25 mouse cellular contexts compared by ENCODE assay signal in the genomic region with DNA sequence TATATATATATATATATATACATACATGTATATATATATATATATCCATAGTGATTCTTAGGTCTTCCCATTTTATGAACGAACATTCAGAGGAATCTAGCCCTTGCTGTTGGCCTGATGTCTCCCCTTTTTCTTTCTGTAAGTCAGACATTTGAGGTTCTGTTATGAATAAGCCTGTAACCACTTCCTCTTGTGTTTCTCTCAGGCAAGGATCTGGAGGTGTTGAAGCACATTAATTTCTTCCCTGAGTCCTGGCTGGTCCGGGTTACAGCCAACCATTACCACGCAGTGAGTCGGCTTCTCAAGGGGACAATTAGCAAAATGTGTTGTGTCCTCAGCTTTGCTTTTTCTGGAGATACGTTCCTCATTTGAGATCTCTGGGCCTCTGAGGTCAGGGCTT. TPM values are rescaled to one million over a fixed set of nuclear protein-coding genes. Genes with fewer than 3 reads are reported as not detected.
A peak's percentile ranks its signal among the peaks of the same experiment; 100 is the strongest.
DNase-seq lines count a peak whose midpoint lies in the region; ATAC-seq and TF ChIP-seq lines count a peak whose summit lies in the region.
"Had no signal": no experiment of that assay in that cellular context is flagged by ENCODE, and none has a peak within 500 bp of the region (broad histone marks: within the 10 kb centered on the region; RNA-seq: fewer than 3 reads in every experiment).

No protein-coding gene starts in this region.

- no peak overlapping the region for H3K4me3 ChIP-seq in CH12.LX (replicated peaks in 1 of 3; ENCODE audit: low read depth in 2 of 3, low read length in 2 of 3, poor library complexity in 1 of 3)
- no peak overlapping the region for H3K4me3 ChIP-seq in hindbrain, embryonic 12.5 days
- H3K4me3 ChIP-seq in forebrain, embryonic 16.5 days (replicated peaks; ENCODE audit: low read length): no peak overlapping the region
- H3K4me3 ChIP-seq: forebrain, embryonic 15.5 days; heart, embryonic 13.5 days; limb, embryonic 13.5 days; liver, embryonic 13.5 days; lung, embryonic 15.5 days; midbrain, embryonic 12.5 days; neural tube, embryonic 13.5 days had no signal

- peak; percentile 40 for DNase-seq in CD4-positive helper T cell, adult 2 months (ENCODE audit: low read depth, low spot score)
- peak; percentile 73 for DNase-seq in CH12.LX (ENCODE audit: extremely low read depth)
- DNase-seq in skeletal muscle tissue, adult 2 months (ENCODE audit: low read depth, low spot score): peak; percentile 21
- no peak for DNase-seq in cerebellum, postnatal 14 days
- DNase-seq: adrenal gland, postnatal 10 days; cerebellum, adult 9-11 months; embryo, embryonic 11 days; gastrocnemius, postnatal 36 days; kidney, adult 11 months; kidney, postnatal 10 days; liver, embryonic 13.5 days; thymus, postnatal 25 days had no signal

- in situ Hi-C loops in CH12.LX (cut with MboI; ENCODE audit: low pct_ligation_motif_present, low pct_unique_long_range_greater_than_20kb, low sequenced_read_pairs): no loop called here

- H3K36me3 ChIP-seq in CH12.LX (replicated peaks in 1 of 2; ENCODE audit: control insufficient read depth in 1 of 2, insufficient read depth in 1 of 2, low read length in 1 of 2): no peaks in the 10 kb centered on the region
- no peaks in the 10 kb centered on the region for H3K36me3 ChIP-seq in hindbrain, embryonic 12.5 days
- no peaks in the 10 kb centered on the region for H3K36me3 ChIP-seq in forebrain, embryonic 16.5 days (ENCODE audit: control insufficient read depth, insufficient read depth)
- H3K36me3 ChIP-seq: forebrain, embryonic 15.5 days; heart, embryonic 13.5 days; limb, embryonic 13.5 days; liver, embryonic 13.5 days; lung, embryonic 15.5 days; midbrain, embryonic 12.5 days; neural tube, embryonic 13.5 days had no signal

- no peak overlapping the region for H3K9ac ChIP-seq in CH12.LX (ENCODE audit: insufficient read depth, low read depth)
- no peak overlapping the region for H3K9ac ChIP-seq in hindbrain, embryonic 12.5 days
- H3K9ac ChIP-seq in forebrain, embryonic 16.5 days (replicated peaks; ENCODE audit: low read depth, low read length): no peak overlapping the region
- H3K9ac ChIP-seq: forebrain, embryonic 15.5 days; heart, embryonic 13.5 days; limb, embryonic 13.5 days; liver, embryonic 13.5 days; lung, embryonic 15.5 days; midbrain, embryonic 12.5 days; neural tube, embryonic 13.5 days had no signal

- TF ChIP-seq RAD21 in CH12.LX (IDR thresholded peaks at IDR 0.05; ENCODE audit: low read depth, low read length): no peak

- no peak overlapping the region for H3K4me2 ChIP-seq in CH12.LX (ENCODE audit: insufficient read depth, low read depth, poor library complexity, severe bottlenecking)
- H3K4me2 ChIP-seq in hindbrain, embryonic 12.5 days (replicated peaks): no peak overlapping the region
- no peak overlapping the region for H3K4me2 ChIP-seq in forebrain, embryonic 16.5 days (ENCODE audit: low read length)
- H3K4me2 ChIP-seq: forebrain, embryonic 15.5 days; heart, embryonic 13.5 days; limb, embryonic 13.5 days; liver, embryonic 13.5 days; lung, embryonic 15.5 days; midbrain, embryonic 12.5 days; neural tube, embryonic 13.5 days had no signal

- no peaks in the 10 kb centered on the region for H3K79me2 ChIP-seq in CH12.LX (replicated peaks; ENCODE audit: control insufficient read depth, extremely low read depth, insufficient read depth, poor library complexity, severe bottlenecking)

- no peak for TF ChIP-seq CTCF in CH12.LX (conservative IDR thresholded peaks at IDR 0.05 in 1 of 2, IDR thresholded peaks at IDR 0.05 in 1 of 2; ENCODE audit: low read depth in 2 of 2, low read length in 2 of 2)

- H3K9me3 ChIP-seq in CH12.LX (replicated peaks; ENCODE audit: low read length): no peaks in the 10 kb centered on the region
- no peaks in the 10 kb centered on the region for H3K9me3 ChIP-seq in hindbrain, embryonic 12.5 days (replicated peaks)
- H3K9me3 ChIP-seq in forebrain, embryonic 16.5 days (ENCODE audit: control insufficient read depth, low read length): no peaks in the 10 kb centered on the region
- H3K9me3 ChIP-seq: forebrain, embryonic 15.5 days; heart, embryonic 13.5 days; limb, embryonic 13.5 days; liver, embryonic 13.5 days; lung, embryonic 15.5 days; midbrain, embryonic 12.5 days; neural tube, embryonic 13.5 days had no signal

- peak; percentile 91 for TF ChIP-seq EP300 in CH12.LX (IDR thresholded peaks at IDR 0.05; ENCODE audit: low read length)

- WGBS in hindbrain, embryonic 12.5 days: 87% methylated on average over 5 of the region's 5 CpGs
- WGBS in forebrain, embryonic 16.5 days: 84% methylated on average over 5 of the region's 5 CpGs

- H3K27ac ChIP-seq in CH12.LX (ENCODE audit: insufficient read depth, low read depth): no peak overlapping the region
- no peak overlapping the region for H3K27ac ChIP-seq in hindbrain, embryonic 12.5 days
- no peak overlapping the region for H3K27ac ChIP-seq in forebrain, embryonic 16.5 days (ENCODE audit: low read length)
- H3K27ac ChIP-seq: forebrain, embryonic 15.5 days; heart, embryonic 13.5 days; limb, embryonic 13.5 days; liver, embryonic 13.5 days; lung, embryonic 15.5 days; macrophage; midbrain, embryonic 12.5 days; neural tube, embryonic 13.5 days had no signal

- peak; percentile 65 for ATAC-seq in granulocyte monocyte progenitor cell, adult 5-6 weeks (replicated peaks; ENCODE audit: poor library complexity, severe bottlenecking)
- no peak for ATAC-seq in hindbrain, embryonic 12.5 days (ENCODE audit: low FRiP score)
- no peak for ATAC-seq in forebrain, embryonic 16.5 days
- ATAC-seq: forebrain, embryonic 15.5 days; hindbrain, embryonic 16.5 days had no signal

- dilution Hi-C loops in CH12.LX (cut with MboI; ENCODE audit: extremely low pct_ligation_motif_present, extremely low pct_unique_long_range_greater_than_20kb, low sequenced_read_pairs): no loop called here

- H3K4me1 ChIP-seq in CH12.LX (ENCODE audit: control insufficient read depth in 1 of 2, insufficient read depth in 2 of 2): peaks cover 6 to 28% of the 10 kb centered on the region in 2 experiments
- no peaks in the 10 kb centered on the region for H3K4me1 ChIP-seq in hindbrain, embryonic 12.5 days
- H3K4me1 ChIP-seq in forebrain, embryonic 16.5 days (replicated peaks; ENCODE audit: control insufficient read depth, insufficient read depth, low read length): 0 out of 2 replicates have a peak, but pooled peaks cover 3% of the 10 kb centered on the region
- H3K4me1 ChIP-seq: limb, embryonic 13.5 days; liver, embryonic 13.5 days; midbrain, embryonic 12.5 days; neural tube, embryonic 13.5 days had no signal

- peaks cover 82% of the 10 kb centered on the region for H3K27me3 ChIP-seq in CH12.LX (replicated peaks)
- H3K27me3 ChIP-seq in hindbrain, embryonic 12.5 days: no peaks in the 10 kb centered on the region; the same call in 1 of the 2 replicates
- H3K27me3 ChIP-seq in forebrain, embryonic 16.5 days (replicated peaks; ENCODE audit: control insufficient read depth, insufficient read depth, low read length): no peaks in the 10 kb centered on the region
- H3K27me3 ChIP-seq: forebrain, embryonic 15.5 days; limb, embryonic 13.5 days; liver, embryonic 13.5 days; lung, embryonic 15.5 days; neural tube, embryonic 13.5 days had no signal

- no peak for TF ChIP-seq POLR2A in CH12.LX (IDR thresholded peaks at IDR 0.05; ENCODE audit: low read depth, low read length)

TF ChIP-seq in CH12.LX, 34 proteins besides CTCF, POLR2A, EP300 and RAD21:
- TF ChIP-seq GABPA (IDR thresholded peaks at IDR 0.05; ENCODE audit: insufficient replicate concordance, low read depth, low read length) (no peak), BHLHE40 (IDR thresholded peaks at IDR 0.05; ENCODE audit: low read depth, low read length) (peak; percentile 62), RCOR1 (conservative IDR thresholded peaks at IDR 0.05; ENCODE audit: low read depth, low read length) (0 out of 2 replicates have a peak, but pooled peaks have one; percentile 24), JUN (IDR thresholded peaks at IDR 0.05; ENCODE audit: insufficient read depth, low read depth, low read length) (peak; percentile 75), IRF4 (IDR thresholded peaks at IDR 0.05; ENCODE audit: low read depth, low read length) (peak; percentile 87), NRF1 (IDR thresholded peaks at IDR 0.05; ENCODE audit: low read depth, low read length) (no peak), MAFK (IDR thresholded peaks at IDR 0.05; ENCODE audit: insufficient replicate concordance, low read length) (0 out of 2 replicates have a peak, but pooled peaks have one; percentile 32), ETS1 (conservative IDR thresholded peaks at IDR 0.05; ENCODE audit: low read depth, low read length) (peak; percentile 16; the same call in 1 of the 2 replicates), JUND (conservative IDR thresholded peaks at IDR 0.05; ENCODE audit: low read depth, low read length) (peak; percentile 85)

RNA-seq across cellular contexts. Expression of a gene that starts 44.9 kb away (rescaled TPM):
- total RNA-seq in CH12.LX (2012; rRNA removed) (not detected in 2 replicates), CH12.LX (2014; rRNA removed) (not detected in 2 replicates)
- not detected in 2 replicates for polyA plus RNA-seq in CH12.LX (2012; ENCODE audit: insufficient read length, low read depth)
- total RNA-seq in granulocyte monocyte progenitor cell, adult 5-6 weeks (2014; fragmentation: Nextera tagmentation): 1.1 TPM in 1 of 2 replicates, not detected in the other
- 0.47 TPM in 1 of 2 replicates, not detected in the other for total RNA-seq in granulocyte monocyte progenitor cell, adult 5-6 weeks (2017)
- not detected in 2 replicates for polyA plus RNA-seq in hindbrain, embryonic 12.5 days (2016; fragmentation: Nextera tagmentation; extraction: Ambion mirVana)
- polyA plus RNA-seq in forebrain, embryonic 16.5 days (2015; fragmentation: Nextera tagmentation; extraction: Ambion mirVana): not detected in 2 replicates
- total RNA-seq: gastrocnemius, postnatal 36 days; heart, postnatal 25 days had no signal
- polyA plus RNA-seq: embryonic facial prominence, embryonic 14.5 days; forebrain, embryonic 15.5 days; hindbrain, embryonic 16.5 days; liver, embryonic 13.5 days; lung, embryonic 15.5 days; macrophage; midbrain, embryonic 12.5 days had no signal

RNA-seq across cellular contexts. Expression of a gene that starts 46.7 kb away (rescaled TPM):
- total RNA-seq in CH12.LX (2012; rRNA removed) (4.0 and 8.3 TPM in 2 replicates), CH12.LX (2014; rRNA removed) (0.23 and 0.26 TPM in 2 replicates)
- 0.25 and 0.36 TPM in 2 replicates for polyA plus RNA-seq in CH12.LX (2012; ENCODE audit: insufficient read length, low read depth)
- total RNA-seq in granulocyte monocyte progenitor cell, adult 5-6 weeks (2014; fragmentation: Nextera tagmentation): 17.4 and 24.2 TPM in 2 replicates
- total RNA-seq in granulocyte monocyte progenitor cell, adult 5-6 weeks (2017): 21.0 and 21.4 TPM in 2 replicates
- 56.5 and 59.0 TPM in 2 replicates for polyA plus RNA-seq in hindbrain, embryonic 12.5 days (2016; fragmentation: Nextera tagmentation; extraction: Ambion mirVana)
- polyA plus RNA-seq in forebrain, embryonic 16.5 days (2015; fragmentation: Nextera tagmentation; extraction: Ambion mirVana): 57.1 and 58.9 TPM in 2 replicates

Comparison
In these comparisons a context has a peak if more than half of its experiments do, and no peak if none do; other contexts are left out.
1. DNase-seq: peak in CD4-positive helper T cell, adult 2 months (single experiment), CH12.LX (single experiment) and skeletal muscle tissue, adult 2 months (single experiment); none in cerebellum, postnatal 14 days (0 of 2).
2. RNA of a gene that starts 46.7 kb away (polyA plus RNA-seq): 56.5 to 59.0 TPM in hindbrain, embryonic 12.5 days and 57.1 to 58.9 TPM in forebrain, embryonic 16.5 days; 0.25 to 0.36 TPM in CH12.LX; every median in the first group is over 10 times any median in the second.